9 mouse cellular contexts compared by ENCODE assay signal in genomic region chr11:26073638-26074294, GRCm38 (mm10).
A peak's percentile ranks its signal among the peaks of the same experiment; 100 is the strongest.
DNase-seq lines count a peak whose midpoint lies in the region; ATAC-seq lines count a peak whose summit lies in the region.
"Had no signal": no experiment of that assay in that cellular context is flagged by ENCODE, and none has a peak within 500 bp of the region (broad histone marks: within the 10 kb centered on the region; RNA-seq: fewer than 3 reads in every experiment).

No protein-coding gene starts in this region.

- no peaks in the 10 kb centered on the region for H3K36me3 ChIP-seq in forebrain, embryonic 14.5 days (ENCODE audit: control insufficient read depth, insufficient read depth, low read length)
- no peaks in the 10 kb centered on the region for H3K36me3 ChIP-seq in intestine, embryonic 15.5 days
- no peaks in the 10 kb centered on the region for H3K36me3 ChIP-seq in midbrain, embryonic 13.5 days
- H3K36me3 ChIP-seq: liver, embryonic 15.5 days had no signal

- no peak overlapping the region for H3K4me3 ChIP-seq in forebrain, embryonic 14.5 days (ENCODE audit: low read depth, low read length)
- H3K4me3 ChIP-seq in intestine, embryonic 15.5 days (replicated peaks): no peak overlapping the region
- no peak overlapping the region for H3K4me3 ChIP-seq in midbrain, embryonic 13.5 days (replicated peaks)
- H3K4me3 ChIP-seq: liver, embryonic 15.5 days had no signal

- DNase-seq in cerebellum, adult 11 months: no peak
- DNase-seq in adrenal gland, postnatal 36 days: peak; percentile 31 to 46
- DNase-seq in forebrain, embryonic 14.5 days (ENCODE audit: low spot score): peak; percentile 89
- peak; percentile 25 to 74 for DNase-seq in left cerebral cortex, adult 8-10 months (ENCODE audit: low spot score in 2 of 2)
- no peak for DNase-seq in MN1 (ENCODE audit: low spot score)

- H3K4me1 ChIP-seq in forebrain, embryonic 14.5 days (ENCODE audit: control insufficient read depth, insufficient read depth, low read length): peaks cover 2% of the 10 kb centered on the region
- no peaks in the 10 kb centered on the region for H3K4me1 ChIP-seq in intestine, embryonic 15.5 days (replicated peaks)
- H3K4me1 ChIP-seq in midbrain, embryonic 13.5 days (replicated peaks): peaks cover 3% of the 10 kb centered on the region; the same call in 1 of the 2 replicates
- H3K4me1 ChIP-seq: liver, embryonic 15.5 days had no signal

- H3K9me3 ChIP-seq in forebrain, embryonic 14.5 days (replicated peaks; ENCODE audit: control insufficient read depth, low read length): no peaks in the 10 kb centered on the region
- H3K9me3 ChIP-seq in intestine, embryonic 15.5 days: no peaks in the 10 kb centered on the region
- H3K9me3 ChIP-seq in midbrain, embryonic 13.5 days: no peaks in the 10 kb centered on the region
- H3K9me3 ChIP-seq: liver, embryonic 15.5 days had no signal

- no peak overlapping the region for H3K27ac ChIP-seq in forebrain, embryonic 14.5 days (ENCODE audit: low read depth, low read length)
- no peak overlapping the region for H3K27ac ChIP-seq in intestine, embryonic 15.5 days
- H3K27ac ChIP-seq in midbrain, embryonic 13.5 days: no peak overlapping the region
- H3K27ac ChIP-seq: liver, embryonic 15.5 days had no signal

- H3K9ac ChIP-seq in forebrain, embryonic 14.5 days (ENCODE audit: low read length): no peak overlapping the region
- no peak overlapping the region for H3K9ac ChIP-seq in intestine, embryonic 15.5 days
- no peak overlapping the region for H3K9ac ChIP-seq in midbrain, embryonic 13.5 days (replicated peaks)
- H3K9ac ChIP-seq: liver, embryonic 15.5 days had no signal

- H3K27me3 ChIP-seq in forebrain, embryonic 14.5 days (replicated peaks; ENCODE audit: control insufficient read depth, insufficient read depth, low read length): no peaks in the 10 kb centered on the region
- H3K27me3 ChIP-seq in intestine, embryonic 15.5 days (replicated peaks): no peaks in the 10 kb centered on the region
- no peaks in the 10 kb centered on the region for H3K27me3 ChIP-seq in midbrain, embryonic 13.5 days
- H3K27me3 ChIP-seq: liver, embryonic 15.5 days had no signal

- WGBS in forebrain, embryonic 14.5 days: 45% methylated on average over 8 of the region's 8 CpGs
- 46% methylated on average over 8 of the region's 8 CpGs for WGBS in intestine, embryonic 15.5 days
- WGBS in midbrain, embryonic 13.5 days: 44% methylated on average over 8 of the region's 8 CpGs

- no peak overlapping the region for H3K4me2 ChIP-seq in forebrain, embryonic 14.5 days (ENCODE audit: low read length)
- H3K4me2 ChIP-seq in intestine, embryonic 15.5 days (replicated peaks): no peak overlapping the region
- H3K4me2 ChIP-seq in midbrain, embryonic 13.5 days (replicated peaks): no peak overlapping the region
- H3K4me2 ChIP-seq: liver, embryonic 15.5 days had no signal

- peak; percentile 66; the same call in 1 of the 2 replicates for ATAC-seq in cerebellum, adult (ENCODE audit: insufficient number of reproducible peaks, low FRiP score, low TSS enrichment)
- ATAC-seq in forebrain, embryonic 14.5 days: peak; percentile 88
- peak; percentile 78 for ATAC-seq in intestine, embryonic 15.5 days
- peak; percentile 93 for ATAC-seq in midbrain, embryonic 13.5 days

Comparison
In these comparisons a context has a peak if more than half of its experiments do, and no peak if none do; other contexts are left out.
1. DNase-seq: peak in adrenal gland, postnatal 36 days (2 of 2), forebrain, embryonic 14.5 days (single experiment) and left cerebral cortex, adult 8-10 months (2 of 2); none in cerebellum, adult 11 months (single experiment) and MN1 (single experiment).
2. Peak in every context shown above with its lines, with median percentiles within 50 percentile points of each other: ATAC-seq.